In genomic region chr7:120836361-120836760, GRCm38 (mm10) we compare ENCODE assay signal across 8 mouse cellular contexts. TPM values are rescaled to one million over a fixed set of nuclear protein-coding genes. Genes with fewer than 3 reads are reported as not detected.
DNase-seq lines count a peak whose midpoint lies in the region; ATAC-seq and TF ChIP-seq lines count a peak whose summit lies in the region.

No protein-coding gene starts in this region.

- 6% methylated on average over 12 of the region's 12 CpGs for WGBS in lung, adult 2 months
- 5% methylated on average over 12 of the region's 12 CpGs for WGBS in hindbrain, embryonic 16.5 days

- H3K27ac ChIP-seq in hindbrain, embryonic 16.5 days (ENCODE audit: low read depth, low read length): peak overlapping the region; percentile 45

- TF ChIP-seq POLR2A in lung, adult 2 months (IDR thresholded peaks at IDR 0.05; ENCODE audit: borderline replicate concordance, extremely low read depth, low read depth, low read length): no peak

- DNase-seq in lung, adult 2 months: no peak
- DNase-seq in lung, postnatal 14 days: no peak
- DNase-seq in cerebellum, adult 9-11 months: peak; percentile 50
- peak; percentile 51 for DNase-seq in mesoderm, embryonic 11.5 days (ENCODE audit: low read depth, low spot score)
- no peak for DNase-seq in right cerebral cortex, adult 2 months (ENCODE audit: low spot score in 2 of 2)
- no peak for DNase-seq in left cerebral cortex, adult 9 months (ENCODE audit: low spot score in 2 of 2)
- no peak for DNase-seq in ovary, postnatal 36 days (ENCODE audit: low spot score)

- H3K9me3 ChIP-seq in hindbrain, embryonic 16.5 days (ENCODE audit: control insufficient read depth, low read length): no peaks in the 10 kb centered on the region

- peaks cover 2% of the 10 kb centered on the region for H3K4me1 ChIP-seq in lung, adult 2 months (ENCODE audit: control insufficient read depth, insufficient read depth, low read length)
- no peaks in the 10 kb centered on the region; the same call in 1 of the 2 replicates for H3K4me1 ChIP-seq in hindbrain, embryonic 16.5 days (ENCODE audit: control insufficient read depth, insufficient read depth, low read depth, low read length)

- H3K4me2 ChIP-seq in hindbrain, embryonic 16.5 days (ENCODE audit: low read length): peak overlapping the region; percentile 57

- H3K4me3 ChIP-seq in lung, adult 2 months (replicated peaks; ENCODE audit: extremely low read depth, low read depth, low read length): peak overlapping the region; percentile 72
- peak overlapping the region; percentile 65 for H3K4me3 ChIP-seq in hindbrain, embryonic 16.5 days (ENCODE audit: low read length)

- H3K27me3 ChIP-seq in hindbrain, embryonic 16.5 days (replicated peaks; ENCODE audit: control insufficient read depth, insufficient read depth, low read length): no peaks in the 10 kb centered on the region; the same call in 1 of the 2 replicates

- no peak for TF ChIP-seq CTCF in lung, adult 2 months (IDR thresholded peaks at IDR 0.05; ENCODE audit: insufficient read depth, low read length)

- H3K9ac ChIP-seq in hindbrain, embryonic 16.5 days (ENCODE audit: low read depth, low read length): peak overlapping the region; percentile 60

- no peaks in the 10 kb centered on the region for H3K36me3 ChIP-seq in hindbrain, embryonic 16.5 days (ENCODE audit: control insufficient read depth, insufficient read depth, low read length)

- ATAC-seq in hindbrain, embryonic 16.5 days: no peak

RNA-seq across cellular contexts. Expression of gene Eef2k, which starts 6.3 kb away (rescaled TPM):
- 12.0 and 13.9 TPM in 2 replicates for polyA plus RNA-seq in lung, adult 2 months (2012; rRNA removed)
- polyA plus RNA-seq in hindbrain, embryonic 16.5 days (2015; fragmentation: Nextera tagmentation; extraction: Ambion mirVana): 37.4 and 40.3 TPM in 2 replicates

RNA-seq across cellular contexts. Expression of gene Gm5737, which starts 24.2 kb away (rescaled TPM):
- polyA plus RNA-seq in lung, adult 2 months (2012; rRNA removed): 0.58 and 0.83 TPM in 2 replicates
- polyA plus RNA-seq in hindbrain, embryonic 16.5 days (2015; fragmentation: Nextera tagmentation; extraction: Ambion mirVana): 0.11 and 0.16 TPM in 2 replicates

Comparison
In these comparisons a context has a peak if more than half of its experiments do, and no peak if none do; other contexts are left out.
1. DNase-seq: peak in cerebellum, adult 9-11 months (single experiment) and mesoderm, embryonic 11.5 days (single experiment); none in lung, adult 2 months (single experiment), lung, postnatal 14 days (single experiment), right cerebral cortex, adult 2 months (0 of 2), left cerebral cortex, adult 9 months (0 of 2) and ovary, postnatal 36 days (single experiment).